Mouse (Mus musculus): Measurements from ENCODE around the gene 2310011J03Rik.

- TF ChIP-seq POLR2A (IDR thresholded peaks at IDR 0.05; ENCODE audit: borderline replicate concordance, control insufficient read depth, low read depth, low read length) (no peak), CTCF (IDR thresholded peaks at IDR 0.05; ENCODE audit: control insufficient read depth, insufficient read depth, low read length) (no peak)
Observed at GRCm38 (mm10) chr10:80278390-80278789, 41.9 kb downstream of the 2310011J03Rik start.

All from bone marrow, adult 2 months (tissue).